Mouse (Mus musculus) olfactory bulb, adult 2 months (tissue): ENCODE results near the gene Txndc11.

Experiments used
- CTCF ChIP-seq: fragments of 200-500 bp; IDR thresholded peaks from 2 replicates; pipeline ENCODE4 v1.5.1; 2012; ENCODE audit warnings: low read depth, mild to moderate bottlenecking, low read length, moderate library complexity; ENCODE audit not compliant: insufficient read depth
- POLR2A ChIP-seq: fragments of 200-500 bp; IDR thresholded peaks from 2 replicates; pipeline ENCODE4 v1.6.1; 2012; ENCODE audit warnings: mild to moderate bottlenecking, low read depth, low read length, moderate library complexity; ENCODE audit not compliant: insufficient read depth

GRCm38 (mm10) chr16:11166431-11166830 is 32.0 kb upstream of the Txndc11 start:
- no peak for TF ChIP-seq POLR2A
- no peak for TF ChIP-seq CTCF
